Mouse (Mus musculus) C2C12 (cell line): ENCODE data around the gene Angptl2. TPM values are rescaled to one million over a fixed set of nuclear protein-coding genes. Genes with fewer than 3 reads are reported as not detected.
A peak's percentile ranks its signal among the peaks of the same experiment; 100 is the strongest.

Source experiments
- H3K27me3 ChIP-seq: one replicate; pipeline ENCODE4 v1.6.1; 2011; ENCODE audit not compliant: control insufficient read depth, insufficient read depth, insufficient read length
- H3K36me3 ChIP-seq: one replicate; pipeline ENCODE4 v1.6.1; 2011; ENCODE audit not compliant: control insufficient read depth, insufficient read depth
- H3K4me3 ChIP-seq: one replicate; pipeline ENCODE4 v1.5.1; 2011; ENCODE audit warnings: mild to moderate bottlenecking, control low read depth; ENCODE audit not compliant: poor library complexity, insufficient read depth, severe bottlenecking
- H3K79me2 ChIP-seq: one replicate; pipeline ENCODE4 v1.6.1; 2011; ENCODE audit not compliant: control insufficient read depth, insufficient read depth
- H3K79me3 ChIP-seq: one replicate; pipeline ENCODE4 v1.6.1; 2011; ENCODE audit warnings: low read depth, control low read depth
- H3ac ChIP-seq: one replicate; pipeline ENCODE3; 2011; ENCODE audit warnings: low read depth; ENCODE audit not compliant: control insufficient read depth, insufficient read length
- CEBPB ChIP-seq: IDR thresholded peaks from one replicate; pipeline ENCODE4 v1.6.1; 2011; ENCODE audit warnings: low read depth, mild to moderate bottlenecking, control low read depth, moderate library complexity
- CTCF ChIP-seq: IDR thresholded peaks from one replicate; pipeline ENCODE4 v1.5.1; 2011; ENCODE audit not compliant: control insufficient read depth, insufficient read depth, insufficient read length
- FOSL1 ChIP-seq: IDR thresholded peaks from one replicate; pipeline ENCODE4 v1.8.0; 2011; ENCODE audit warnings: mild to moderate bottlenecking, low read length; ENCODE audit not compliant: poor library complexity, insufficient read depth, severe bottlenecking
- MAX ChIP-seq: IDR thresholded peaks from one replicate; pipeline ENCODE4 v1.6.1; 2011; ENCODE audit warnings: mild to moderate bottlenecking, control low read depth
- MYOD1 ChIP-seq: IDR thresholded peaks from one replicate; pipeline ENCODE4 v1.6.1; 2011; ENCODE audit warnings: low read depth; ENCODE audit not compliant: control insufficient read depth, insufficient read length
- MYOG ChIP-seq: IDR thresholded peaks from one replicate; pipeline ENCODE4 v1.6.1; 2011; ENCODE audit not compliant: control insufficient read depth, insufficient read length; ENCODE audit errors: extremely low read depth
- USF1 ChIP-seq: IDR thresholded peaks from one replicate; pipeline ENCODE4 v1.6.1; 2011; ENCODE audit warnings: low read depth, mild to moderate bottlenecking, control low read depth, moderate library complexity
- polyA plus RNA-seq: library from polyadenylated mRNA; unstranded; fragments of >200 nt; fragmentation: generic; extraction: Trizol; gene quantifications from one replicate; pipeline ENCODE4 v1.2.1, GENCODE M21; 2012; ENCODE audit warnings: missing spikeins

The Angptl2 gene
- polyA plus RNA-seq, 1 experiment, result 162 TPM

- no peaks in the 10 kb centered on the region for H3K27me3 ChIP-seq
- H3K4me3 ChIP-seq, result no peak overlapping the region
- H3ac ChIP-seq, result no peak overlapping the region
- no peaks in the 10 kb centered on the region for H3K79me3 ChIP-seq
- TF ChIP-seq MAX (no peak), MYOG (no peak), CTCF (no peak), FOSL1 (no peak), MYOD1 (no peak), USF1 (no peak), CEBPB (no peak)
- H3K36me3 ChIP-seq, result no peaks in the 10 kb centered on the region
- no peaks in the 10 kb centered on the region for H3K79me2 ChIP-seq
Measured at GRCm38 (mm10) chr2:33179930-33180630, 35.8 kb upstream of the Angptl2 start.

DNA sequence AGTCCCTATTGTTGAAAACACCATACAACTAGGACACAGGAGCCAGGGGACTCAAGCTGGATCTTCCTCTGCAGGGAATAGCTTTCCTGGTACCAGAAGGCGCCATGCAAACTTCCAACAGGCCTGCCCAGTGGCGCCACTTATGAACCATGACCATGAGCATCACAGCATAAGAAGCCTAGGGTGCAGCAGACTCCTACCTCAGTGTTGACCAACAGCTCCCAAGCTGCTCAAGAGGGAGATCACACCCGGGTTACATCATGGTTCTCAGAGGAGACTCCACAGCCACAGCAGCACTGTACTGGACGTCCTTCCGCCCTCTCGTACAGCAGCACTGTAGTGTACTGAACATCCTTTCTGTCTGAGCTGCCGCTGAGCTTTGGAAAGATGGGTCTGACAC, 32.5 kb upstream of the Angptl2 start:
- H3K79me2 ChIP-seq, result no peaks in the 10 kb centered on the region
- H3K36me3 ChIP-seq, result no peaks in the 10 kb centered on the region
- H3K27me3 ChIP-seq, result no peaks in the 10 kb centered on the region
- H3K4me3 ChIP-seq, result no peak overlapping the region
- H3K79me3 ChIP-seq, result no peaks in the 10 kb centered on the region
- no peak overlapping the region for H3ac ChIP-seq
- TF ChIP-seq FOSL1 (no peak), CEBPB (no peak), MYOD1 (no peak), MYOG (no peak), USF1 (no peak), CTCF (no peak), MAX (no peak)

DNA sequence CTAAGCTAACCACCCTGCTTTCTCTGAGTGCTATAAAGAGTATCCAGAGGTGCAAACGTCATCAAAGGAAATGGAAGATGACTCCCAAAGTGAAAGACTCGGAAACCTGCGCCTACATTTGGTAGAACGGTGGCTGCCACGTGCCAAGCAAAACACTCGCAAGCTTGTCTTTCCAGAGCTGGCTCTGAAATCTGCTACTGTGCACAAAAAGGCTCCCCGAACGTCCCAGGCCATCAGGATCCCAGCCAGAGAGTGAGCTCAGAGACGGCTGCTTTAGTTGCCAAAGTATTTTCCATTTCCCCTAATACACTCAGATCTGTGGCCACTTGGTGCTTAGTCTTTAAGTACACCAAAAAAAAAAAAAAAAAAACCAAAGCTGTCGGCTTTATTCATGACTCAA, 31.2 kb upstream of the Angptl2 start:
- no peaks in the 10 kb centered on the region for H3K36me3 ChIP-seq
- H3K4me3 ChIP-seq, result no peak overlapping the region
- TF ChIP-seq MYOG (no peak), USF1 (no peak), CTCF (no peak), MYOD1 (no peak), CEBPB (no peak), MAX (no peak), FOSL1 (no peak)
- H3K79me2 ChIP-seq, result no peaks in the 10 kb centered on the region
- H3ac ChIP-seq, result no peak overlapping the region
- no peaks in the 10 kb centered on the region for H3K79me3 ChIP-seq
- no peaks in the 10 kb centered on the region for H3K27me3 ChIP-seq

DNA sequence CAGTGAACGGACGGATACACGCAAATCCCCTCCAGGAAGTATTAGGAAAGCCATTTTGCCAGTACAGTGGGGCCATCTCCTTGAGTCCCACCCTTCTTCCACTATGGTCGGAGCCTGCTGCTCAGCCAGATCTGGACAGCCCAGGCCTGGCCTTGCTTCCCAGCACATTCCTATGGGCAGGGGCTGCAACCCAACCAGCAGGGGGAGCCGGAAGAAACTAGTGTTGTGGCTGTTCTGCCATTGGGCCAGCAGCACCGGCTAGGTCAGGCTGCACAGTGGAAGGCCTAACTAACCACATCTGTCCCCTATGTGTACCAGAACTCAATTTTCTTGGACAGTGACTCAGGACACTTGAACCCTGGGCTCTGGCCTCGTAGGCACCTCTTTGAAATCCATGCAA, 30.6 kb upstream of the Angptl2 start:
- TF ChIP-seq MAX (no peak), CTCF (peak; percentile 81)
- no peaks in the 10 kb centered on the region for H3K27me3 ChIP-seq
- H3K4me3 ChIP-seq, result no peak overlapping the region
- no peaks in the 10 kb centered on the region for H3K79me2 ChIP-seq
- no peak overlapping the region for H3ac ChIP-seq
- no peaks in the 10 kb centered on the region for H3K36me3 ChIP-seq
- H3K79me3 ChIP-seq, result no peaks in the 10 kb centered on the region

- no peaks in the 10 kb centered on the region for H3K79me3 ChIP-seq
- H3K4me3 ChIP-seq, result no peak overlapping the region
- H3ac ChIP-seq, result no peak overlapping the region
- no peaks in the 10 kb centered on the region for H3K27me3 ChIP-seq
- H3K36me3 ChIP-seq, result no peaks in the 10 kb centered on the region
- H3K79me2 ChIP-seq, result no peaks in the 10 kb centered on the region
- TF ChIP-seq MYOD1 (no peak), MAX (no peak), FOSL1 (no peak), USF1 (no peak), MYOG (no peak), CEBPB (no peak), CTCF (no peak)
Measured at GRCm38 (mm10) chr2:33186505-33186904, 29.4 kb upstream of the Angptl2 start.

DNA sequence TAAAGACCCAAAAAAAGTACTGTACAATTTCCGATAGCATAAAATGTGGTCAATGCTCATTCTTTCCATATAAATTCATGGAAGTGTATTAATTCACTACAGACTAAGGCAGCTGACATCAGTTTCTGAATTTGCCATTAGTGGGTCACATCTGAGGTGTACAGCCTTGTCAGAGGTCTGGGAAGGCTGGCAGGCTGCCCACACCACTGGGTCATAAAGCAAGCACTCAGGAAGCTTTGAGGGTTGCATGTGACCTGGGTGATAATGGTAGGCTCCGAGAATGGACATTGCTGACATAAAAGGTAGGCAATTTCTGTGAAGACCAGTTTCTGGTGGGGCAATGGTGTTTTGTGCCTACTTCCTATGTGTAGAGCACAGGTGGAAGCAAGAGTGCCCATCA, 28.0 kb upstream of the Angptl2 start:
- Histone ChIP-seq H3K36me3 (no peaks in the 10 kb centered on the region), H3ac (no peak overlapping the region), H3K79me2 (no peaks in the 10 kb centered on the region), H3K79me3 (no peaks in the 10 kb centered on the region), H3K27me3 (no peaks in the 10 kb centered on the region), H3K4me3 (no peak overlapping the region)
- TF ChIP-seq FOSL1, result no peak
- TF ChIP-seq CEBPB, result no peak
- TF ChIP-seq MYOD1, result no peak
- no peak for TF ChIP-seq MYOG
- no peak for TF ChIP-seq CTCF
- no peak for TF ChIP-seq MAX
- no peak for TF ChIP-seq USF1
